Mouse (Mus musculus) CH12.LX (cell line): ENCODE results near the gene Inpp5e.

Source experiments
- CTCF ChIP-seq, 2 experiments: IDR thresholded peaks in 1 of 2; conservative IDR thresholded peaks in 1 of 2; 2 replicates each; pipeline ENCODE4 v1.5.1; 2011 to 2012; ENCODE audit warnings: low read depth in 2 of 2, low read length in 2 of 2, improper control_type of control experiment in 1 of 2, inconsistent platforms in 1 of 2, mild to moderate bottlenecking in 1 of 2, moderate library complexity in 1 of 2
- EP300 ChIP-seq: IDR thresholded peaks from 2 replicates; pipeline ENCODE4 v1.6.1; 2011; ENCODE audit warnings: low read length, improper control_type of control experiment
- ETS1 ChIP-seq: conservative IDR thresholded peaks from 2 replicates; pipeline ENCODE4 v1.6.1; 2012; ENCODE audit warnings: low read depth, mild to moderate bottlenecking, inconsistent platforms, low read length, improper control_type of control experiment, moderate library complexity
- HCFC1 ChIP-seq: IDR thresholded peaks from 2 replicates; pipeline ENCODE4 v1.6.1; 2012; ENCODE audit warnings: low read depth, mild to moderate bottlenecking, inconsistent platforms, low read length, improper control_type of control experiment
- MAFK ChIP-seq: IDR thresholded peaks from 2 replicates; pipeline ENCODE4 v1.6.1; 2011; ENCODE audit warnings: low read length, improper control_type of control experiment; ENCODE audit not compliant: insufficient replicate concordance
- MAZ ChIP-seq: IDR thresholded peaks from 2 replicates; pipeline ENCODE4 v1.6.1; 2012; ENCODE audit warnings: low read depth, mild to moderate bottlenecking, inconsistent platforms, low read length, improper control_type of control experiment, moderate library complexity
- POLR2A ChIP-seq: IDR thresholded peaks from 2 replicates; pipeline ENCODE4 v1.6.1; 2011; ENCODE audit warnings: low read depth, mild to moderate bottlenecking, improper control_type of control experiment, low read length
- SMC3 ChIP-seq: IDR thresholded peaks from 2 replicates; pipeline ENCODE4 v1.6.1; 2011; ENCODE audit warnings: low read depth, low read length, improper control_type of control experiment
- TCF12 ChIP-seq: IDR thresholded peaks from 2 replicates; pipeline ENCODE4 v1.6.1; 2014; ENCODE audit warnings: low read depth, mild to moderate bottlenecking, inconsistent platforms, low read length, improper control_type of control experiment
- USF1 ChIP-seq: IDR thresholded peaks from 2 replicates; pipeline ENCODE4 v1.6.1; 2014; ENCODE audit warnings: low read depth, mild to moderate bottlenecking, inconsistent platforms, low read length, improper control_type of control experiment
- USF2 ChIP-seq: conservative IDR thresholded peaks from 2 replicates; pipeline ENCODE4 v1.6.1; 2011; ENCODE audit warnings: low read depth, low read length, improper control_type of control experiment
- ZMIZ1 ChIP-seq: IDR thresholded peaks from 2 replicates; pipeline ENCODE4 v1.6.1; 2012; ENCODE audit warnings: low read depth, mild to moderate bottlenecking, inconsistent platforms, low read length, improper control_type of control experiment
- ZNF384 ChIP-seq: IDR thresholded peaks from 2 replicates; pipeline ENCODE4 v1.6.1; 2012; ENCODE audit warnings: low read depth, low read length, improper control_type of control experiment, inconsistent platforms

GRCm38 (mm10) chr2:26368572-26368971 is 40.4 kb downstream of the Inpp5e start:
- TF ChIP-seq POLR2A (no peak), CTCF (conservative IDR thresholded peaks at IDR 0.05 in 1 of 2, IDR thresholded peaks at IDR 0.05 in 1 of 2; ENCODE audit: low read depth in 2 of 2, low read length in 2 of 2) (no peak), SMC3 (no peak), TCF12 (no peak), MAFK (no peak), ZMIZ1 (no peak), ETS1 (no peak), ZNF384 (no peak), USF1 (no peak), EP300 (no peak), MAZ (no peak), USF2 (no peak), HCFC1 (no peak)
